Mouse (Mus musculus) ovary, postnatal 36 days (tissue): Measurements from ENCODE around the gene Usp47.

ENCODE experiments used
- DNase-seq: peaks from one replicate; pipeline ENCODE4 v3.0.0; 2022; ENCODE audit warnings: low spot score, mixed read lengths

Gene Usp47

DNA sequence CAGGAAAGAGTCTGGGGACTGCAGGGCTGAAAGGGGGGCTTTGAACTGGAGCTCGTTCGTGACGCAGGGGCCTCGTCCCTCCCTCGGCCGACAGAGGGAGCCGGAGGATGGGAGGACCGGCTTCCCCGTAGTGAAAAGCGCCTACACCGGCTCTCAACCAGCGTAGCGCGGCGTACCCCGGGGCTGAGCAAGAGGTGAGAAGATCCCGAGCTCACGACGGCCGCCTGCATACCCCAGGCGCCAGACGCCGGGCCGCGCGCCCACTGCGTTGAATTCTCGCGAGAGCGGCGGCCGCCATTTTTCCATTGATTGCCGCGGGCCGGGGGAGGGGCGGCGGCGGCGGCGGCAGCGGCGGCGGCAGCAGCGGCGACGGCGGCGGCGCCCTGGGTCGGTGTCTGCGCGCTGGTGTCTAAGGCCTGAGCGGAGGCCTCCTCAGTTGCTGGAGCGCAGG, at the start of gene Usp47:
Usp47 (plus strand) TSS at position 355 of the 451 bp plus-strand sequence.
- DNase-seq = peak; percentile 86

GRCm38 (mm10) chr7:111976401-111976800, 46.9 kb upstream of the Usp47 start:
- DNase-seq = no peak

DNA sequence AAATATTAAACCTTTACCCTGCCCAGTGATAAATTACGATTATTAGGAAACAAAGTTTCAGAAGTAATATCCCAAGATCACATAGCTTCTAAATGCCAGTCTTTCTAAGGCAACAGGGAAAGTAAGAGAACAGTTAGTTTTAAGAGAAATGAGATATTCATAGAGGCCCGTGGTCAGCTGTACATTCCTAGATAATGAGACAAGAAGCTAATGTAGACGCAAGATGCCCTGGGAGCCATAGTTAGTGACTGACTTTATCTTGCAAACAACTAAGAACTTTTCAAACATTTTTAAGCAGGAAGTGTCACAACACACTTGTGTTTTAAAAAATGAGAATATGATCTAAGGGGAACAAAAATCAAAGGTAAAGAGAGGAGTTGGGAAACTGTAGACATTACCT, 45.4 kb upstream of the Usp47 start:
- DNase-seq = no peak

GRCm38 (mm10) chr7:111982296-111982695, 41.0 kb upstream of the Usp47 start:
- no peak for DNase-seq

GRCm38 (mm10) chr7:111984530-111984929, 38.8 kb upstream of the Usp47 start:
- no peak for DNase-seq

DNA sequence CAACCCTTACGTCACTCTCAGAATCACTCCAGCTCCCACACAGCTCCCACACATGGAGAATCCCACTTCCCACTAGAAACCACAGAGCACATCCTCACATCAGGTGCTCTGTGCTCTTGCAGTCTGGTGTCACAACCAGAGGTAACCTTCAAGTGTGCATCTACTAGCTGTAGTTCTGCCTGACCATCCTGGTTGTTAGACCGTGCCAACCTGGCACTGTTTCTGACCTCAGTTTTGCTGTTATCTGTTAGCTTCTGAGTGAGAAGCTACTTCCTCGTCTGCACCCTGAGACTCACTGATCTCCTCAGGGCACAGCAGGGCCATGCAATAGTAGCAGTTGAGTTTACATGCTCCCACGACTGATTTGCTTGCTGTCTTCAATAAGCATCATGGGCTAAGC, 38.0 kb upstream of the Usp47 start:
- no peak for DNase-seq

- no peak for DNase-seq
These were observed 36.4 kb upstream of the Usp47 start for GRCm38 (mm10) chr7:111986906-111987305.

GRCm38 (mm10) chr7:111997441-111997840, 25.9 kb upstream of the Usp47 start:
- no peak for DNase-seq

- DNase-seq = no peak
These were observed 24.8 kb upstream of the Usp47 start for GRCm38 (mm10) chr7:111998446-111999004.

- DNase-seq = no peak
These were observed 23.9 kb upstream of the Usp47 start for GRCm38 (mm10) chr7:111999376-111999775.

- DNase-seq = no peak
These were observed 23.1 kb upstream of the Usp47 start for GRCm38 (mm10) chr7:112000166-112000565.

- DNase-seq = no peak
These were observed 12.8 kb upstream of the Usp47 start for GRCm38 (mm10) chr7:112010511-112010910.

GRCm38 (mm10) chr7:112010976-112011375, 12.3 kb upstream of the Usp47 start:
- DNase-seq = no peak

DNA sequence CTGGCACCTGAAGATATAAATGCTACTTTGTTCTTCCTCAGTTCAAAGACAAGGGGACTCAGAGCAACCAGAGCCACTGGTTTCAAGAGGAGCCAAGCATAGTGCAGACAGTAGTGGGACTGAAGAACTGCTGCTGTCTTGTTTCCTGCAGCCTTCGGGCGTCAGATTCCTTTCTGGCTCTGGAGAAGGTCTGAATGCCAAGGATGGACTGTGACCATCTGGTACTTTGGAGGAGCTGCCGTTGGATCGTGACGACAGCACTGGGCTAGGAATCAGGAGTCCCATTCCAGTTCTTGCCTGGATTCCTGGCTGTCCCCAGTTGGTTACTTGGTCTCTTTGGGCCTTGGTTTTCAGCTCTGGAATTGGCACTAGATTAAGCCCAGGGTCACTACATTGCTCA, 11.2 kb upstream of the Usp47 start:
- DNase-seq = peak; percentile 17

GRCm38 (mm10) chr7:112012621-112013177, 10.6 kb upstream of the Usp47 start:
- DNase-seq = no peak

DNA sequence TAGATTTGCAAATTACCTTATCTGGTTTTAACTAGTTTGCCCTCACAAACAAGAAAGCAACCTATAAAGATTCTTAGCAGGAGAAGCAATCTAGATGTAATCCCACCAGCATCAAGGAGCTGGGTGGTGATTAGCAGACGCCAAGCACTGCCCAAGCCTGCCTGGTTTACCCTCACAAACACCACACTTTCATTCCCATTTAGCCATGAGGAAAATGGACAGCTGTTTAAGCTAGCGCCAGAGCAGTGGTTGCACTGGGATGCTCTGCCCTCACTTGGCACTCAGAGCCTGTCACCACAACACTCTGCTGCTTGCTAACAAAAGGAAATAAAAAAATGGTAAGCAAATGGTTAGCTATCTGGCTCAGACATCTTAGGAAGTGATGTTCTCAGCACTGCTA, 9.2 kb upstream of the Usp47 start:
- no peak for DNase-seq

DNA sequence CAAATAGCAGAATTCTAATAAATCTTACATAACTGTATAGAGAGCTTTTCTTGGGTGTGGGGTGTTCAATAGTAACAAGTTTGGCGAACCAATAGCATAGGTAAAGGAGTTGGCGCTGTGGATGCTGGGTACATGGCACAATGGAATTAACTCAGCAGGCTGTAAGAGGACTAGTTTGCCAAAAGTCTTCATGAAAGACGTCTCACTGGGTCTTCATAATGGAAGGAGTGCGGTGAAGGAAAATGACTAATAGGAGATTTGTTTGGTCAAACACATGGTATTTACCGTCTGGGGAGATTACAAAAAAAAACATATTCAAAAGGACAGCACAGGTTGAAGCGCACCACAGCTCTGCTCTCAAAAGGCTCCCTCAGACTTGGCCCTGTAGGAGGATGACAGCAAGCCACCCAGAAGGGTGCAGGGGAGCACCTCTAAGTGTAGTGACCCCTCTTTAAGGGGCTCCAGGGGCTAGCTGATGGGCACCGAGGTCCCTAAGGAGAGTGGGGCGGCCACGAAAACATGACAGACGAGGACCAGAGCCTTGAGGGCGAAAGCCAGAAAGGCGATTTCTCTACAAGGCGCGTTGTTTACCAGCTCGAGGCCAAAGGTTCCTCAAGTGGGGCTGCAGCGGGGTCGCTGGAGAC, 676 bp upstream of the Usp47 start:
- no peak for DNase-seq

DNA sequence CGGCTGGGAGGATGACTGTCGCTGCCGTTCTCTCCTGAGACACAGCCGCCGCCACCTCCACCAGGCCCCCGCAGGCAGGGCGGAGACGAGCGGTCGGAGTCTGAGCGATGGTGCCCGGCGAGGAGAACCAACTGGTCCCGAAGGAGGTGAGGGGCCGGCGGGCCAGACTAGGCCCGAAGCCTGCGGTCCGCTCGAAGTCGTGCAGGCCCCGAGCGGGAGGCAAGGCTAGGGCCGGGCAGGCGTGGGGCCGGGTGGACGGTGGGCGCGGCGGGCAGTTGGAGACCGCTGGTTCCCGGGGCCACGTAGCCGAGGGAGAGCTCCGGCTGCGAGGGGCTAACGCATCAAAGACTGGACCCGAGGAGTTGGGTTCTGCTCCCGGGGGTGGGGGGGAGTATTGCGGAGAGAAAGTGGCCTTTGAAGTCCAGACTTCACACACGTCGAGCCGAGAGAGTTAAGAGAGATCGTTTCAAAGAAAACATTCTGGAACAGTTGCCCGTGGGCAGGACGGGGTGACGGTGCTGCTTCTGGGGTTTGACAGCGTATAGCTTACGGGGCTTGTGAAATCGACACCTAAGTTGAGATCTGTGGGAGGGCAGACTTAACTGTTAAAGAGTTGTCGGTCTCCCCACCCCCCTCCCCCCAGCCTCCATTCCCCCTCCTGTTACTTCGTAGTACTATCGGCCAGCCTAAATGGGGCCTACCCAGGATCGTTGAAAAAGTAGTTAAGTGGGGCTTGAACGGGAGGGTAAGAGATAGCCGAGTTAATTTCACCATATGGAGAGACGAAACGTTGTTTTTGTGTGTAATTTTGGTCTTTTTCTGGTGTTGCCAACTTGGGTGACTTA, 519 bp downstream of the Usp47 start:
- no peak for DNase-seq

GRCm38 (mm10) chr7:112024446-112024730, 1.1 kb downstream of the Usp47 start:
- no peak for DNase-seq

DNA sequence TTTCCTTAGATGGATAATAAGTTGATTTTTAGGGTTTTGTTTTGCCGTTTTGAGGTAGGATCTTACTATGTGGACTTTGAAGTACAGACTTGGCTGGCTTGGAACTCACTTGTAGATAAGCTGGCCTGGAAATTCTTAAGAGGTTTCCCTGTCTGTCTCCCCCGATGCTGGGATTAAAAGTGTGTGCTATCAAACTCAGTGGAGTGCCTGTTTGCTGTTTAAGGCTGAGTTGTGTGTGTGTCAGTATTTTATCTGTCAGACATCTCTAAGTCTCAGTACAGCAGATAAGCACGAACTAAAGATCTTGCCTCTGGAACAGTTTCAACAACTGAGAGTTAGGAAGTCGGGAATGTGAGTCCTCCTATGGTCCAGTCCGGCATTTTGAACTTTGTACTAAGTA, 1.6 kb downstream of the Usp47 start:
- no peak for DNase-seq

DNA sequence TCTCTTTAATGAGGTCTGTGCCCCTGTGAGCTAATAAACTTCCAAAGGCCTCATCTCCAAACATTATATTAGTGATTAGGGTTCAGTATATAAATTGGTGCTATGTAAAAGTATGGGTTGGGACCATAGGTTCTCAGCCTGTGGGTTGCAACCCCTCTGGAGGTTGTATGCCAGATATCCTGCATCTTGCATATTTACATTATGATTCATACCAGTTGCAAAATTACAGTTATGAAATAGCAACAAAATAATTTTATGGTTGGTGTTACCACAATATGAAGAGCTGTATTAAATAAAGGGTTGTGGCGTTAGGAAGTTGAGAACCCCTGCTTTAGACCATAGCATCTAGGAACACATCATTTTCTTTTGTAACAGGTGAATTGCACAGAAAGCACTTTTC, 7.3 kb downstream of the Usp47 start:
- DNase-seq = no peak

DNA sequence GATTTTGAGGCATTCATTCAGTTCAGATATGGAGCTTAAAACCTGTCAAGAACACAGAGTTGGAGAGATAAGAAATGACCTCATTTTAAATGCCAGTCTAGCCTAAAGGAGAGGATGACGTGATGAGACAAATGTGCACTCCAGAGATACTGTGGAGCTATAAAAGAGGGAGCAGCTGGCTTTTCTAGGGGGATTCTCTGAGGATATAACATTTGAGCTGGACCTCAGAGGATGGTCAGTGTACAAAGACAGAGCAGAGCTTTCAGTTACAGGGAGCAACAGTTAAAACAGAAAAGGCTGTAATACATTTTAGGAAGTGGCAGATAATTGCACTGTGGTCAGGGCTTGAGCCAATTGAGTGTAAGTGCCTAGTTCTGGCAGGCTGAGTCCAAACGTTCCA, 12.5 kb downstream of the Usp47 start:
- DNase-seq = no peak

DNA sequence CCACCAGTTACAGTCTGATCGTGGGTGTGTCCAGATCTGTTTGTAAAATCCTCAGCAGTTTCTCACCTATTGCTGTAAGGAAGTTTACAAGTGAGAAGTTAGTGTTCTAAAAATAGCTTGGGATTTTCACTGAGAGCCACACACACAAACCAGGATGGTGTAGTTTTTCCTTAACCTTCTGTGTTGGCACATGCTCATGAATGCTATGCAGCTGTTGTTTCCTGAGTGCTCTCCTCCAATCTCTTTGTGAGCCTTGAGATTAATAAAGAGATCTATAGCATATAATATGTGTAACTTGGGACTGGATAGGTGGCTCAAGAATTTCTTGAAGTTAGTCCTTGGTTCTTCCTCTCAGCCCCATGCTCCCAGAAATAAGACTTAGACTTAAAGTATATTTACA, 13.3 kb downstream of the Usp47 start:
- no peak for DNase-seq
